Mouse (Mus musculus) forebrain, embryonic 16.5 days (tissue): ENCODE data around the gene Cmtm7. TPM values are rescaled to one million over a fixed set of nuclear protein-coding genes. Genes with fewer than 3 reads are reported as not detected.

Experiments used
- ATAC-seq: fragments of 200-750 bp; cut with Nextera tagmentation; 2 replicates; pipeline ENCODE4 v1.8.0; 2017; ENCODE audit warnings: mild to moderate bottlenecking, moderate library complexity
- H3K27ac ChIP-seq: fragments of 300-500 bp; sonication (generic); 2 replicates; pipeline ENCODE4 v1.5.1; 2014; ENCODE audit warnings: low read length, control low read depth
- H3K27me3 ChIP-seq: fragments of 300-500 bp; sonication (generic); replicated peaks from 2 replicates; pipeline ENCODE4 v1.6.1; 2014; ENCODE audit warnings: low read length; ENCODE audit not compliant: control insufficient read depth, insufficient read depth
- H3K36me3 ChIP-seq: fragments of 300-500 bp; sonication (generic); 2 replicates; pipeline ENCODE4 v1.6.1; 2014; ENCODE audit not compliant: control insufficient read depth, insufficient read depth
- H3K4me1 ChIP-seq: fragments of 300-500 bp; sonication (generic); replicated peaks from 2 replicates; pipeline ENCODE4 v1.6.1; 2014; ENCODE audit warnings: low read length; ENCODE audit not compliant: control insufficient read depth, insufficient read depth
- H3K4me2 ChIP-seq: fragments of 300-500 bp; sonication (generic); 2 replicates; pipeline ENCODE4 v1.6.1; 2014; ENCODE audit warnings: mild to moderate bottlenecking, low read length, control low read depth
- H3K4me3 ChIP-seq: fragments of 300-500 bp; sonication (generic); replicated peaks from 2 replicates; pipeline ENCODE4 v1.5.1; 2014; ENCODE audit warnings: mild to moderate bottlenecking, low read length, control low read depth
- H3K9ac ChIP-seq: fragments of 300-500 bp; sonication (generic); replicated peaks from 2 replicates; pipeline ENCODE4 v1.6.1; 2014; ENCODE audit warnings: low read depth, low read length, control low read depth
- H3K9me3 ChIP-seq: fragments of 300-500 bp; sonication (generic); 2 replicates; pipeline ENCODE4 v1.6.1; 2016; ENCODE audit warnings: low read length; ENCODE audit not compliant: control insufficient read depth
- WGBS: fragments of 180-500 bp; shearing (Covaris S2); extraction: QIAGEN DNeasy Blood & Tissue Kit; methylation state at CpG from one replicate; pipeline ENCODE4 v1.1.7; 2014; 5-methylcytosine and 5-hydroxymethylcytosine counted together
- polyA plus RNA-seq: library from polyadenylated mRNA; unstranded; fragments of >200 nt; fragmentation: Nextera tagmentation; extraction: Ambion mirVana; gene quantifications from 2 replicates; pipeline ENCODE4 v1.2.1, GENCODE M21; 2015

Cmtm7 gene
- polyA plus RNA-seq, 1 experiment from 2014 or later: 14.6 TPM

- no peak overlapping the region for H3K4me2 ChIP-seq
Observed at GRCm38 (mm10) chr9:114759886-114760285, 21.8 kb downstream of the Cmtm7 start.

GRCm38 (mm10) chr9:114758801-114759200 is 22.9 kb downstream of the Cmtm7 start:
- Histone ChIP-seq H3K4me2 (no peak overlapping the region), H3K9me3 (no peaks in the 10 kb centered on the region), H3K27me3 (no peaks in the 10 kb centered on the region), H3K9ac (no peak overlapping the region), H3K27ac (no peak overlapping the region), H3K4me1 (peaks cover 3% of the 10 kb centered on the region; the same call in 1 of the 2 replicates), H3K4me3 (no peak overlapping the region), H3K36me3 (no peaks in the 10 kb centered on the region)
- WGBS: 86% methylated on average over 5 of the region's 5 CpGs
- no peak for ATAC-seq

More at GRCm38 (mm10) chr9:114759886-114760285, 21.8 kb downstream of the Cmtm7 start:
- H3K4me3 ChIP-seq: no peak overlapping the region
- no peaks in the 10 kb centered on the region for H3K27me3 ChIP-seq
- H3K4me1 ChIP-seq: peaks cover 3% of the 10 kb centered on the region; the same call in 1 of the 2 replicates
- 0 out of 2 replicates have a peak, but pooled peaks have one; percentile 18 for ATAC-seq
- H3K36me3 ChIP-seq: no peaks in the 10 kb centered on the region
- 44% methylated on average over 4 of the region's 4 CpGs for WGBS
- H3K9me3 ChIP-seq: no peaks in the 10 kb centered on the region
- no peak overlapping the region for H3K9ac ChIP-seq
- no peak overlapping the region for H3K27ac ChIP-seq

DNA sequence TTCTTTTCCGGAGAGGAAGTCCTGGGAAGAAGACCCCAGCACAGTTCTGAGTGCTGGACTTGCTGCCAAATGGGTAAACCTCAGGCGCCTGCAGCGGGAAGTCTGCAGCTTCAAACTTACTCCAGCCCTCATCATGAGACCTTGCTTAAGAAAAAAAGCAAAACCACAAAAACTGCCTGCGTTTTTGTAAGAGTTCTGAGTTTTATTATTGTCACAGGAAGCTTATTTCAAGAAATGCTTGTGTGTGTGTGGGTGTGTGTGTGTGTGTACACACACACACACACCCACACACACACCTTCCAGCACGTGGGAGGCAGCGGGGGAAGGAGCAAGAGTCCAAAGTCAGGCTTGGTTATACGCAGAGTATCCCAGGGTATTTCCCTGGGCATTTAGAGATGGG is 23.4 kb downstream of the Cmtm7 start:
- H3K27me3 ChIP-seq: no peaks in the 10 kb centered on the region

DNA sequence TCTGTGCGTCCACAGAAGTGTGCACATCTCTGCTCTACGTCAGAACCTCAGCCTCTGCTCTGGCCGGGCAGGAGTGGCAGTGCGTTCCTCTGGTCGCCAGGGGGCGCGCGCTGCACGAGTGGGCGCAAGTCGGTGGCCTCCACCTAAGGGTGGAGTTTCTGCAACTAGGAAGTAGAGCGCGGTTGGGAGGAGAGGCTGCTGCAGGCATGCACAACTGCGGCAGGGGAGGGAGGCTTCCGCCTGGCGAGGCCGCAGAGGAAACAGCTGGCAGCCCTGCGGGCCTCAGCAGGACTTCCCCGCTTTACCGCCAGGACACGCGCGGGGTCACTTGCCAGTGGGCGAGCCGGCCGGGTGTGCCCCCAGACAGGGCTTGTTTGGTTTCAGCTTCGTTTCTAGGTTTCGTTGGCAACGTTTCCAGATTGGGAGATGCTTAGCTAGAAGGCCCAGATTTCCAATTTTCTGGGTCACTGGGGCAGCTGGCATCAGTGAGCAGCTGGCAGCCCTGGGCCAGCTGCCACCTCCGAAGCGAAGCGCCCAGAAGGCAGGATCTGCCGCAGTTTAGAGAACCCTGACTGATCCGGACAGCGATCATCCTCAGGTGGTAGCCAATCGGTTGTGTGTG is 28.7 kb downstream of the Cmtm7 start:
- Histone ChIP-seq H3K27ac (0 out of 2 replicates have a peak overlapping the region, but pooled peaks have one; percentile 38), H3K9ac (peak overlapping the region; percentile 54), H3K4me2 (peak overlapping the region; percentile 59), H3K9me3 (no peaks in the 10 kb centered on the region), H3K36me3 (no peaks in the 10 kb centered on the region), H3K27me3 (no peaks in the 10 kb centered on the region), H3K4me3 (peak overlapping the region; percentile 45), H3K4me1 (peaks cover 7% of the 10 kb centered on the region)
- peak; percentile 87 for ATAC-seq
- 4% methylated on average over 36 of the region's 36 CpGs for WGBS

More for the DNA sequence above, 23.4 kb downstream of the Cmtm7 start:
- WGBS: 90% methylated on average over 7 of the region's 7 CpGs
- Histone ChIP-seq H3K4me3 (no peak overlapping the region), H3K27ac (no peak overlapping the region), H3K9me3 (no peaks in the 10 kb centered on the region), H3K4me1 (peaks cover 3% of the 10 kb centered on the region; the same call in 1 of the 2 replicates), H3K36me3 (no peaks in the 10 kb centered on the region), H3K9ac (no peak overlapping the region), H3K4me2 (no peak overlapping the region)
- ATAC-seq: no peak

DNA sequence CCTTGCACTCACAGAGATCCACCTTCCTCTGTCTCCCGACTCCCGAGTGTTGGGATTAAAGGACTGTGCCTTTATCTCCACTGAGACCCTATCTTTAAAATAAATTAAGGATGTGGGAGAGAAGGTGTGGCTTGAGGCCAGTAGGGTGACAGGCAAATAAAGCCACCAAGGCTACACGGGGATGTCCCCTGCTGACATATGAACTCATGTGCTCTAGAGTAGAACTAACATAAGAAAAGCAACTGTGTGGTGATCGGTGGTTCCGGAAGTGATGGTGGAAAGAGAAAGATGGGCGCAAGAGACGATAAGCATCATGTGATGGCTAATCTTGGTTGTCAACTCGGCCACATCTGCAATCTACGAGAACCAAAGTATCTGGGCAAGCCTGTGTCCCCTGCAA is 29.3 kb downstream of the Cmtm7 start:
- 76% methylated on average over 9 of the region's 9 CpGs for WGBS
- no peaks in the 10 kb centered on the region for H3K9me3 ChIP-seq
- 0 out of 2 replicates have a peak overlapping the region, but pooled peaks have one; percentile 16 for H3K9ac ChIP-seq
- no peaks in the 10 kb centered on the region for H3K36me3 ChIP-seq
- ATAC-seq: no peak
- H3K4me3 ChIP-seq: no peak overlapping the region
- no peak overlapping the region for H3K27ac ChIP-seq
- H3K4me1 ChIP-seq: peaks cover 7% of the 10 kb centered on the region
- H3K4me2 ChIP-seq: peak overlapping the region; percentile 59
- no peaks in the 10 kb centered on the region for H3K27me3 ChIP-seq

GRCm38 (mm10) chr9:114751582-114751981 is 30.1 kb downstream of the Cmtm7 start:
- 88% methylated on average over 3 of the region's 3 CpGs for WGBS
- H3K9ac ChIP-seq: no peak overlapping the region
- H3K4me2 ChIP-seq: no peak overlapping the region
- no peaks in the 10 kb centered on the region for H3K27me3 ChIP-seq
- no peak overlapping the region for H3K4me3 ChIP-seq
- H3K27ac ChIP-seq: no peak overlapping the region
- H3K36me3 ChIP-seq: no peaks in the 10 kb centered on the region; the same call in 1 of the 2 replicates
- ATAC-seq: no peak
- peaks cover 7% of the 10 kb centered on the region for H3K4me1 ChIP-seq
- H3K9me3 ChIP-seq: no peaks in the 10 kb centered on the region

DNA sequence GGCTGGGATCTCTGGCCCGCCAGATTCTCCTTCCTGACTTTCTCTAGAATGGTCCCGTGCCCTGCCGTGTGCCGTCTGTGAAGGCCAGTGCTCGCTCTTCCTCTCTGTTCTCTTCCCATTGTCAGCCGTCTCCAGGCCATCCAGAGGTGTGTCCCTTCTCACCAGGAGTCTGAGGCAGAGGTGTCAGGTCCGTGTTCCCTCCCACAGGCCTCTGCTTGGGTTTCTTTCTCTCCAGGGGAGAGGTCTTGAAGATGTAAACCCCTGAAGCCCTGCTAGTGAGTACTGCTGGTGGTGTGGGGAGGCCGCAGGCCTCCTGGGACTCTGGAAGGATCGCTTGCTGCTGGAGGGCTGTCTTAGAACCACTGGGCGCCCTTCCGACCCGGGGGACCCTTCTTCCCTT is 34.2 kb downstream of the Cmtm7 start:
- Histone ChIP-seq H3K36me3 (no peaks in the 10 kb centered on the region; the same call in 1 of the 2 replicates), H3K27me3 (no peaks in the 10 kb centered on the region), H3K27ac (no peak overlapping the region), H3K4me1 (peaks cover under 1% of the 10 kb centered on the region; the same call in 1 of the 2 replicates), H3K4me2 (no peak overlapping the region), H3K9ac (no peak overlapping the region), H3K9me3 (no peaks in the 10 kb centered on the region), H3K4me3 (no peak overlapping the region)
- WGBS: 92% methylated on average over 12 of the region's 12 CpGs
- ATAC-seq: no peak

- Histone ChIP-seq H3K9me3 (no peaks in the 10 kb centered on the region), H3K36me3 (no peaks in the 10 kb centered on the region; the same call in 1 of the 2 replicates), H3K27ac (no peak overlapping the region), H3K9ac (no peak overlapping the region), H3K4me1 (no peaks in the 10 kb centered on the region), H3K4me3 (no peak overlapping the region), H3K27me3 (no peaks in the 10 kb centered on the region), H3K4me2 (no peak overlapping the region)
- ATAC-seq: no peak
- WGBS: 89% methylated on average over 10 of the region's 10 CpGs
Observed at GRCm38 (mm10) chr9:114747012-114747411, 34.6 kb downstream of the Cmtm7 start.

GRCm38 (mm10) chr9:114745654-114746053 is 36.0 kb downstream of the Cmtm7 start:
- WGBS: 88% methylated on average over 4 of the region's 4 CpGs
- Histone ChIP-seq H3K27ac (no peak overlapping the region), H3K4me2 (no peak overlapping the region), H3K4me3 (no peak overlapping the region), H3K9me3 (no peaks in the 10 kb centered on the region), H3K4me1 (no peaks in the 10 kb centered on the region), H3K9ac (no peak overlapping the region), H3K36me3 (no peaks in the 10 kb centered on the region; the same call in 1 of the 2 replicates), H3K27me3 (no peaks in the 10 kb centered on the region)
- no peak for ATAC-seq
